Mouse (Mus musculus) midbrain, embryonic 11.5 days (tissue): ENCODE results near the gene Csf2rb2. TPM values are rescaled to one million over a fixed set of nuclear protein-coding genes. Genes with fewer than 3 reads are reported as not detected.
"Not testable (repeated sequence)": the region's sequence is repeated elsewhere in the genome, so short reads cannot be mapped to it uniquely, and the experiment has no call there.

ENCODE experiments used
- ATAC-seq: fragments of 200-750 bp; cut with Nextera tagmentation; 2 replicates; pipeline ENCODE4 v1.8.0; 2017; ENCODE audit warnings: moderate TSS enrichment, moderate library complexity; ENCODE audit not compliant: low FRiP score
- DNase-seq: peaks from one replicate; pipeline ENCODE4 v3.0.0; 2015; ENCODE audit warnings: low spot score; ENCODE audit errors: missing footprints
- H3K27ac ChIP-seq: fragments of 300-500 bp; sonication (generic); 2 replicates; pipeline ENCODE4 v1.5.1; 2014; ENCODE audit warnings: low read depth, low read length
- H3K27me3 ChIP-seq: fragments of 300-500 bp; sonication (generic); 2 replicates; pipeline ENCODE4 v1.6.1; 2014; ENCODE audit warnings: mild to moderate bottlenecking, low read length, moderate library complexity, mixed read lengths; ENCODE audit not compliant: control insufficient read depth, insufficient read depth
- H3K36me3 ChIP-seq: fragments of 300-500 bp; sonication (generic); 2 replicates; pipeline ENCODE4 v1.6.1; 2014; ENCODE audit warnings: mild to moderate bottlenecking, low read length, moderate library complexity, mixed read lengths; ENCODE audit not compliant: control insufficient read depth, insufficient read depth
- H3K4me1 ChIP-seq: fragments of 300-500 bp; sonication (generic); 2 replicates; pipeline ENCODE4 v1.6.1; 2014; ENCODE audit warnings: low read length; ENCODE audit not compliant: control insufficient read depth, insufficient read depth
- H3K4me2 ChIP-seq: fragments of 300-500 bp; sonication (generic); 2 replicates; pipeline ENCODE4 v1.6.1; 2014; ENCODE audit warnings: mild to moderate bottlenecking, moderate library complexity
- H3K4me3 ChIP-seq: fragments of 300-500 bp; sonication (generic); 2 replicates; pipeline ENCODE4 v1.5.1; 2014; ENCODE audit warnings: low read depth, low read length
- H3K9ac ChIP-seq: fragments of 300-500 bp; sonication (generic); 2 replicates; pipeline ENCODE4 v1.6.1; 2014; ENCODE audit warnings: low read length
- H3K9me3 ChIP-seq: fragments of 300-500 bp; sonication (generic); 2 replicates; pipeline ENCODE4 v1.6.1; 2016; ENCODE audit warnings: low read length; ENCODE audit not compliant: control insufficient read depth
- WGBS: fragments of 180-500 bp; shearing (Covaris S2); extraction: QIAGEN DNeasy Blood & Tissue Kit; methylation state at CpG from one replicate; pipeline ENCODE4 v1.1.7; 2014; 5-methylcytosine and 5-hydroxymethylcytosine counted together
- polyA plus RNA-seq: library from polyadenylated mRNA; unstranded; fragments of >200 nt; fragmentation: Nextera tagmentation; extraction: Ambion mirVana; gene quantifications from 2 replicates; pipeline ENCODE4 v1.2.1, GENCODE M21; 2014

The Csf2rb2 gene
- polyA plus RNA-seq, 1 experiment from 2014 or later = 0.23 TPM

DNA sequence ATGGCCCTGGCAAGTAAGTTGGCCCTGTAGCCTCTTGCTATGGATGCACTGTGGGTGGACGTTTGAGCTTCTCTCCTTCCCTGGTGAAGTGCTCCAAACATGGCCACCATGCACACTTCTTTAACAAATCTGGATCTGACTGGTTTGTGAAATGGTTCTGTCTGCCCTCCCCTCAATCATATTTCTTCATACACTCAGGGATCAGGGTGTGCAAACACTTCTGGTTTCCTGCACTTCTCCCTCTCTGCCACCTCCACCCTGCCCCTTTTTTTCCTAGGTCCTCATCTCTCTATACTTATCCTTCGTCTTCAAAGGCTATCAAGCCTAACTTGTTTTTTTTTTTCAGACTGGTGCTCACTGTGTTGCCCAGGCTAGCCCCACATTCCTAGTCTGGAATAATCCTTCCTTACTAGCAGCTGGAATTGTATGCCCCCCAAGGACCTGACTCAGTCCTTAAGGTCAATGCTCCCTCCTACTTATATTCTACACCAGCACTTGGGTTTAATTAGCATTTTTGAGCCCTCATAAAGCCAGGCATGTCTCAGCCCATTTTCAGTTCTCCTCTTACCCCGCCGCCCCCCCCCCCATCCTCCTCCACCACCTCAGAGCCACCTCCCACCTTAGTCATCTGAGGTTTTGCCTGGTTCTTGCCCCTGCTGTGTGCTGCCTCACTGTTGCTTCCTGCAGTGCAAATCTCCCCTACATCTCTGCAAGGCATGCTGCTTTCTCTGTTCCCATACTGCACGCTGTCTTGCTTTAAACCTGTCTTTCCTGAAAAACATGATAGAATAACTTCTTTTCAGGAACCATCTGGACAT, 26.2 kb upstream of the Csf2rb2 start:
- Histone ChIP-seq H3K4me2 (no peak overlapping the region), H3K9me3 (no peaks in the 10 kb centered on the region), H3K4me3 (no peak overlapping the region), H3K27ac (no peak overlapping the region), H3K36me3 (no peaks in the 10 kb centered on the region), H3K4me1 (no peaks in the 10 kb centered on the region), H3K9ac (no peak overlapping the region), H3K27me3 (no peaks in the 10 kb centered on the region)
- DNase-seq (no peak), ATAC-seq (no peak)
- 74% methylated on average over 5 of the region's 5 CpGs for WGBS

DNA sequence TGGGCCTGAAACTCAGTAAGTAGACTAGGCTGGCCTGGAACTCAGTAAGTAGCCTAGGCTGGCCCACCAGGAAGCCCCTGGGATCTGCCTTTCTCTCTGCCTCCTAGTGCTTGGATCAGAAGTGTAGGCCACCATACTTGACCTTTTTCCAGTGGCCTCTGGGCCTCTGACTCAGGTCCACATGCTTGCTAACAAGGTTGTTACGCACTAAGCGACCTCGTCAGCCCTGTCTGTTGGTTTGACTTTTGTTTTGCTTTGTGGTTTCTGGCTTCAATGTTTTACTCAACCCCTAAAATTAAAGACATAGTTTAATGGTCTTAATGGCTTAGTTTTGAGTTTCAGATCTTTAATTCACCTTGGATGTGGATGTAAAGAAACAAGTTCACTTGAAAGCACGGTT, 25.2 kb upstream of the Csf2rb2 start:
- H3K27me3 ChIP-seq = no peaks in the 10 kb centered on the region
- H3K9me3 ChIP-seq = no peaks in the 10 kb centered on the region
- 92% methylated on average over 4 of the region's 4 CpGs for WGBS
- H3K4me1 ChIP-seq = no peaks in the 10 kb centered on the region
- no peak overlapping the region for H3K27ac ChIP-seq
- no peak for DNase-seq
- H3K4me2 ChIP-seq = no peak overlapping the region
- no peaks in the 10 kb centered on the region for H3K36me3 ChIP-seq
- no peak for ATAC-seq
- no peak overlapping the region for H3K4me3 ChIP-seq
- H3K9ac ChIP-seq = no peak overlapping the region

DNA sequence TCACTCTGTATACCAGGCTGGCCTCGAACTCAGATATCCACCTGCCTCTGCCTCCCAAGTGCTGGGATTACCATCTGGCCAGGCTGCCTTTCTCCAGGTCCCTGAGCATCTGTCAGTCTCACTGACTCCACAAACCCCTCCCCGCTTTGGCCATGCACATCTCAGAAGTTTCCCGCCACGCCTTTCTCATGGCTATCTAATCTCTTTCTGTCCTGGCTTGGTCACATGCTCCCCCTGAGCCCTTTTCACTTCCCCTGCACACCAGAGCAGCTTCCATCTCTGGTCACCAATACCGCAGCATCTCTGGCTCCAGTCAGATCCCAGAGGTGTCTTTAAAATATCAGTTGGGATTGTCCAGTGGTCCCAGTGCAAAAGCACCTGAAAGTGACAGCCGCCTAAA, 24.5 kb upstream of the Csf2rb2 start:
- H3K4me1 ChIP-seq, H3K36me3 ChIP-seq, H3K4me2 ChIP-seq, DNase-seq, H3K4me3 ChIP-seq, H3K9ac ChIP-seq, H3K27ac ChIP-seq, ATAC-seq, H3K27me3 ChIP-seq, H3K9me3 ChIP-seq: not testable (repeated sequence)
- WGBS = 80% methylated on average over 6 of the region's 6 CpGs

DNA sequence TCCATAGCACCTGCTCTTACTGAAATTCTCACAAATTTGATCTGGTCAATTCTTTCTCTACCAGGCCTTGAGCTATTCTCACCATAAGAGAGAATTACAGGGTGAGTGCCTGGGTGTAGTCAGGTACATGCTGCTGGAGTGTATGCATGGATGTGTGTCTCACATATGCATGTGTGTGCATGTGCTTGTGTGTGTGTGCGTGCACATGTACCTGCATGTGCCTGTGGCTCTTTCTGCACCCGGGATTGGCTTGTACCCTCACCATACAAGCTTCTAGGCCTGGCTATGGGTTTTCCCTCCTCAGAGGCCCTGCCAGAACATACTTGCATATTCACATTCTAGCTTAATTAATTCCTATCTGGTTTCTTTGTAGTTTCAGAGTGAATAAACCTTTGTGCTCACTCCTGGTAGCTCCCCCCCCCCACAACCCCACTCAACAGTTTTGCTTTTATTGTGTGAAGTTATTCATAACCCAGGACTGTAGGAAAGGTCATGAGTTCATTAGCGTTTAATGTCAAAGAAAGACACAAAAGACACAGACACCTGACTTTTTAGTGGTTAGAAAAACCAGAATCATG, 23.1 kb upstream of the Csf2rb2 start:
- Histone ChIP-seq H3K27me3 (no peaks in the 10 kb centered on the region), H3K9ac (no peak overlapping the region), H3K4me3 (no peak overlapping the region), H3K36me3 (no peaks in the 10 kb centered on the region), H3K4me1 (no peaks in the 10 kb centered on the region), H3K4me2 (no peak overlapping the region), H3K9me3 (no peaks in the 10 kb centered on the region), H3K27ac (no peak overlapping the region)
- 85% methylated on average over 3 of the region's 3 CpGs for WGBS
- DNase-seq (no peak), ATAC-seq (no peak)

DNA sequence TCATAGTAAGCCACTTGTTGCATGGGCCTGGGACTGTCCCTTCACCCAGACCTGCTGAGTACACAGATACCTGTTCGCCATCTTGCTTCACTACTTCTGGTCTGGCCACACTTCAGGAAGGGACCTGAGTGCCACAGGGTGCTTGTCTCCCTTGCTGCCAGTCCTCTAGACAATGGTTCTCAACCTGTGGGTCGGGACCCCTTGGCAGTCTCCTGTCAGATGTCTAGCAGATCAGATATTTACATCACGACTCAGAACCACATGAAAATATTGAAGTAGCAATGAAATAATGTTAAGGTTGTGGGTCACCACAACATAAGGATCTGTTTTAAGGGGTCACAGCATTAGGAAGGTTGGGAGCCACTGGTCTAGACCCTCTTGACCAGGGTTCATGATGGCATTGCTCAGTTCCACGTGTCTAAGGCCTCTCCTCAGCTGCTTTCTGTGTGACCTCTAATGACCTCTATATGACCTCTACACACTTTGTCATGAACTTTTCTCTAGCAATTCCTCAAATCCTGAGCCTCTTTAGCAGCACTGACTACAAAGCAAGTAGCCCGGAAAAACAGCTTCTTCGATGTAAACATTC, 22.3 kb upstream of the Csf2rb2 start:
- not testable (repeated sequence) for H3K36me3 ChIP-seq

DNA sequence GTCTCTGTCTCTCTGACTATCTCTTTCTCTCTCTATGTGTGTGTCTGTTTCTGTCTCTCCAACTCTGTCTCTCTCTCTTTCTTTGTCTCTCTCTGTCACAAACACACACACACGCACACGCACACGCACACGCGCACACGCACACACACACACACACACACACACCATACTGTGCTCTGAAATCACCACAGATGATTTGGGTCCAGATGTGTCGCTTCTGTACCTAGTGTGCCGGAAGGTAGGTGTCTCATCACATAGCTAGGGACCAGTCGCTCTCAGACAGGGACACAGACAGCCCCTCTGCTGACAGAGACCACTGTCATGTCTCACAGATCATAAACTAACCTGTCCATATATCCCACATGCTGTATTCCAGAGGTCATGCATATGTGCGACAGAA, 21.2 kb upstream of the Csf2rb2 start:
- Histone ChIP-seq H3K27ac (no peak overlapping the region), H3K4me1 (no peaks in the 10 kb centered on the region), H3K9ac (no peak overlapping the region), H3K9me3 (no peaks in the 10 kb centered on the region), H3K4me2 (no peak overlapping the region), H3K36me3 (no peaks in the 10 kb centered on the region), H3K4me3 (no peak overlapping the region), H3K27me3 (no peaks in the 10 kb centered on the region)
- WGBS = 92% methylated on average over 10 of the region's 10 CpGs
- DNase-seq (no peak), ATAC-seq (no peak)

More for the DNA sequence above, 22.3 kb upstream of the Csf2rb2 start:
- WGBS = 81% methylated on average over 6 of the region's 6 CpGs
- not testable (repeated sequence) for H3K27ac ChIP-seq, ATAC-seq, H3K9ac ChIP-seq, DNase-seq, H3K4me3 ChIP-seq, H3K4me1 ChIP-seq, H3K9me3 ChIP-seq, H3K4me2 ChIP-seq, H3K27me3 ChIP-seq

DNA sequence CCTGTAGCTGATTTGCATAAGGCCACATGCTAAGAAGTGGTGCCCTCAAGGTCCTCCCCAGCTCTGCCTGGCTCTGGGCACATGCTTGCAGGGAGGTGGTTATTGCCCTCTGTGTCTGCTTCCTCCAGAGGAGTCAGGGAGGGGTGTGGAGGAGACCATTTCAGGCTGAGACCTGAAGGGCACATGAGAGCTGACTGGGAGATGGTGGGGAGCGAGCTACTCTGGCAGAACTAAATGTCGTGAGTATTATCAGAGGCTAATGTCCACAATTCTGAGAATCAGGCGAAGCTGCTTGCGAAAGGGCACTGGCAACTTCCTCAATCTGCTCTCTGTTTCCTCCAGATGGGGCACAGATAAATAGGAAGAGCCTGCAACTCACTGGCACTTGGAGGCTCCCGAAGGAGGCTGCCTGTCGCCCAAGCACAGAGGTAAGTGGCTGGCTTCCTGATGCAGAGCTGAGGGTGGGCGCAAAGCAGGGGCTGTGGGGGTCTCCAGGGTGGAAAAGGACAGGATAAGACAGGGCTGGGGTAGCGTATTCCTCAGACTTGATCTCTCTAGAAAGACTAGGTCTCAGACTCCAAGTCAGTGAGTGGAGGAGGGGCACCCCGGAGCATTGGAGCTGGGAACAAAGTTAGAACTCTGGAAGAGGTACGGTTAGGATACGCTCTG, 20.3 kb upstream of the Csf2rb2 start, which contains the start of gene Csf2rb:
Gene Csf2rb (plus strand): TSS at position 82 of the 669 bp plus-strand sequence.
- ATAC-seq = no peak
- H3K9me3 ChIP-seq = no peaks in the 10 kb centered on the region
- H3K27ac ChIP-seq = no peak within 1 kb of the TSS
- no peaks in the 10 kb centered on the region for H3K27me3 ChIP-seq
- H3K4me1 ChIP-seq = no peaks in the 10 kb centered on the region
- WGBS = 87% methylated on average over 11 of the region's 11 CpGs
- H3K9ac ChIP-seq = no peak within 1 kb of the TSS
- H3K4me3 ChIP-seq = no peak within 1 kb of the TSS
- no peak for DNase-seq
- no peak within 1 kb of the TSS for H3K4me2 ChIP-seq
- no peaks in the 10 kb centered on the region for H3K36me3 ChIP-seq

DNA sequence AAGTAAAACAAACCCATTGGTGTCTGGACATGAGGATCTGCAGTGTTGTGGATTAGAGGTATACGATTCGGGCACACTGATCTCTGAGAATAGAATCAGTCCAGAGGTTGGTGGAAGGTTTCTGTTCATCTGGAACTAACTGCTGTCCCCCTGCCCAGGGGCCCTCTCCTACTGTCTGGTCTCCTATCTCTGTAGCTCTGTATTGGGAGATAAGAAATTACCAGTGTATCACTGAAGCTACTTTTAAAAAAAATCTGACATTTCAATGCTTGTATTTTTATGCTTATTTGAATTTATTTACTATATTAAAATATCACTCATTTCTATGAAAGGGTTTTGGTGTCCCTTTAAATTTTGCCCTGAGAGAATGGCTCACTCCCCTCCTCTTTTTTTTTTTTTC, 18.8 kb upstream of the Csf2rb2 start:
- H3K27ac ChIP-seq = no peak overlapping the region
- H3K36me3 ChIP-seq = no peaks in the 10 kb centered on the region
- no peaks in the 10 kb centered on the region for H3K27me3 ChIP-seq
- no peaks in the 10 kb centered on the region for H3K9me3 ChIP-seq
- H3K4me3 ChIP-seq = no peak overlapping the region
- H3K9ac ChIP-seq = no peak overlapping the region
- DNase-seq (no peak), ATAC-seq (no peak)
- H3K4me1 ChIP-seq = no peaks in the 10 kb centered on the region
- WGBS = 91% methylated on average over 2 of the region's 2 CpGs
- no peak overlapping the region for H3K4me2 ChIP-seq

DNA sequence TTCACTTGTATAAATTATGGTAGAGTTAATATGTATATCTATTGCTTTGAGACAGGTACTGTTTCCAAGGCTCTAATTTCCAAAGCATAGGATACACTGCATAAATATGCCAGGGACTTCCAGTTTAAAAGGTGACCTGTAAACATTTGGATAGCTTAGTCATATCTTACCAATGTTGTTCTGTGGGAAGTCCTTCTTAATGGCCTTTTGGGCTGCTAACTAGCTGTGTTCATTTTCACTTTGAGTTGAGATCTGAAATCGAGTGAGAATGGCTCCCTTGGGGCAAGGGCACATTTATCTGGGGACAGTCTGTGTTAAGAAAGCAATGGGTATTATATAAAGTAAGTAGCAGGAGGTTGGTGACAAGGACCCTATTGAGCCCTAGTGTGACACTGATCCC, 17.8 kb upstream of the Csf2rb2 start:
- no peaks in the 10 kb centered on the region for H3K27me3 ChIP-seq
- WGBS = 71% methylated on average over 1 of the region's 1 CpGs
- no peak overlapping the region for H3K4me3 ChIP-seq
- no peak for ATAC-seq
- H3K9me3 ChIP-seq = no peaks in the 10 kb centered on the region
- DNase-seq = no peak
- H3K27ac ChIP-seq = no peak overlapping the region
- no peaks in the 10 kb centered on the region for H3K36me3 ChIP-seq
- no peak overlapping the region for H3K4me2 ChIP-seq
- no peak overlapping the region for H3K9ac ChIP-seq
- no peaks in the 10 kb centered on the region for H3K4me1 ChIP-seq
